Mouse (Mus musculus): ENCODE measurements around the gene Cdrt4.

Cdrt4 gene

DNA sequence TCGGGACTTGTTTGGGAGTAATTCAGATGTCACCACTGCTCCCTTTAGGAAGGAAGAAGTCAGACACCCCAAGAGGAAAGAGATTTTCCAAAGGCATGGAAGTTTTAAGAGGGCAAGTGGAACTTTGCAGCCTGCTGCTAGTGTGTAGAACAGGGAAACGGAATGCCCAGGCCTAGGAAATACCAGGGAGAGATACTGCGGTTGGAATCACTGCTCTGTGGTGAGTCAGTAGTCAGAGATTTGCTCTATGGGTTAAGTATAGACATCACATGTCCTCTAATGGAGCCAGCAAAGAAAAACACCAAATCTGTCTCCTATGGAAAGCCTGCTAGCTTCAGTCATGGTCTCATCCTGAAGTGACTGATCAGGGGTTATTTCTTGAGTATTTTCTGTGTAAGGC lies 10.8 kb upstream of the Cdrt4 start:
- DNase-seq (ENCODE audit: extremely low read depth, low read depth) = no peak

GRCm38 (mm10) chr11:62943538-62943937 lies 7.5 kb upstream of the Cdrt4 start:
- DNase-seq (ENCODE audit: extremely low read depth, low read depth) = no peak

GRCm38 (mm10) chr11:62945514-62945913 lies 5.5 kb upstream of the Cdrt4 start:
- no peak for DNase-seq (ENCODE audit: extremely low read depth, low read depth)

GRCm38 (mm10) chr11:62949548-62949947 lies 1.4 kb upstream of the Cdrt4 start:
- no peak for DNase-seq (ENCODE audit: extremely low read depth, low read depth)

DNA sequence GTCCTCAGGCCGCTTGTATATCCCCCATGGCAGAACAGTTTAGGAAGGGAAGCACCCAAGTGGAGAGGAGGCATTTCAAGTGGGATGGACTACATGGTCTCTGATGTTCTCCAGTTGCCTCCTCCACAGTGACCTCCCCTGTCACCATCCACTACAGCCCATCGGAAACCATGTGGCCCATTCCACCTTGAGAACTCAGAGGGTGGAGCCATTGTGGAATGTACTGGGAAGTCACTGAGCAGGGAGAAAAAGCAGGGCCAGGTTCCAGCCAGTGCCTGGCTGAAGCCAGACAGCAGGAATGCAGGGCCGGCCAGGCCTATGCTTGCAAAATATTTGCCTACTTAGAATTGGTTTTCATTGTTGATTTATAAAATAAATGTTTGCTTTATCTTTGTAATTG lies 3.8 kb downstream of the Cdrt4 start:
- DNase-seq (ENCODE audit: extremely low read depth, low read depth) = no peak

DNA sequence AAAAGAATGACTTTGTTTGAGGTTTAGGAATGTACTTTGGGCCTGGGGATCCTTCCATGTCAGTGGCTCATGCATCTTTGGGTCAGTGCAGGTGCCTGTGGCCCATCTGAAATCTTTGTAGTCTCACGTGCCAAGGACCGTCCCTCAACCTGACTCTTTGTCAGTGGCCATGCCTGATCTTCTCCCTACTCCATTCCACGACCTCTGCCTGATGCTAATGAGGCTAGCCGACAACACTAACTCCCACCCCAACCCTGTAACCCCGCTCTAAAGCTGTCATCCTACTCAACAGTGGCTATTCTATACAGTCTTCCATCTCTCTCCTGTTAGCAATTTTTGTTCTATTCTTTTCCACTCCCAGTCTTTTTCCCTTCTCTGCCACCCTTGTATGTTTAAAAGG lies 4.2 kb downstream of the Cdrt4 start:
- no peak for DNase-seq (ENCODE audit: extremely low read depth, low read depth)

DNA sequence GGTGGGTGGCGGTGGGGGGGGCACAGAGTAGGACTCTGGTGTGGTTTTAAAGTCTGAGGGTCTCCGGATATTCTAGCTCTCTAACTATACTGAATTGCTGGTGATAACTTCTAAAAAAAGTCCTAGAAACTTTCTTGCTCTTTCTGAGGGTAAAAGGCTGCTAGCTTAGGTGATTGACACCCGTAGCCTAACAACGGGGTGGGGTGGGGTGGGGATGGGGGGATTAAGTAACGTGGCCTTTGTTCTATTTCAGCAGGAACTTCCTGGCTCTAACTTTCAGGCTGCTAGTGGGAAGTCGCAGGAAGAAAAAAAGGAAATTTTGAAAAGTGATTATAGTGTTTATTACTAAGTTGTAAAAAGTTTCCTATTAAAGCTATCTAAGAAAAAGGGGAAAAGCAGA lies 4.8 kb downstream of the Cdrt4 start:
- no peak for DNase-seq (ENCODE audit: extremely low read depth, low read depth)

DNA sequence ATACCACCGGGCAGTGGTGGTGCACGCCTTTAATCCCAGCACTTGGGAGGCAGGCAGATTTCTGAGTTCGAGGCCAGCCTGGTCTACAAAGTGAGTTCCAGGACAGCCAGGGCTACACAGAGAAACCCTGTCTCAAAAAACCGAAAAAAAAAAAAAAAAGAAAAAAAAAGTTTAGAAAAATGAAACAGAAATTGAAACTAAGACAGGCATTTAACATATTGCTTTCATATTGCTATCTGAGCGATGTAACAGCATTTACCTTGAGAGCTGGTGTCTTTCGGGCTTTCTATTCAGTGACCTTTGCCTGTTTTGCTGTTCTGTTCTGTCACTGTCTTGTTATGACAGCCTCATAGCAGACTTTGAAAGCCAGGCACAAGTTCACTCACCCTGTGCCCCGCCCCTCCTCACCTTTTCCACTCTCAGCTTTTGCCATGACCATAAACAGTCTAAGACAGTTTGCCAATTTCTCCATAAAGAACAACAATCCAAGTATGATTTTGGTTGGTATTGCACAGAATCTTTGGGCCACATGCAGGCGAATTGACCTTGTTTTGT lies 6.7 kb downstream of the Cdrt4 start:
- DNase-seq (ENCODE audit: extremely low read depth, low read depth) = no peak

GRCm38 (mm10) chr11:62963292-62963691 lies 12.3 kb downstream of the Cdrt4 start:
- no peak for DNase-seq (ENCODE audit: extremely low read depth, low read depth)

GRCm38 (mm10) chr11:62966424-62966764 lies 15.4 kb downstream of the Cdrt4 start:
- no peak for DNase-seq (ENCODE audit: extremely low read depth, low read depth)

DNA sequence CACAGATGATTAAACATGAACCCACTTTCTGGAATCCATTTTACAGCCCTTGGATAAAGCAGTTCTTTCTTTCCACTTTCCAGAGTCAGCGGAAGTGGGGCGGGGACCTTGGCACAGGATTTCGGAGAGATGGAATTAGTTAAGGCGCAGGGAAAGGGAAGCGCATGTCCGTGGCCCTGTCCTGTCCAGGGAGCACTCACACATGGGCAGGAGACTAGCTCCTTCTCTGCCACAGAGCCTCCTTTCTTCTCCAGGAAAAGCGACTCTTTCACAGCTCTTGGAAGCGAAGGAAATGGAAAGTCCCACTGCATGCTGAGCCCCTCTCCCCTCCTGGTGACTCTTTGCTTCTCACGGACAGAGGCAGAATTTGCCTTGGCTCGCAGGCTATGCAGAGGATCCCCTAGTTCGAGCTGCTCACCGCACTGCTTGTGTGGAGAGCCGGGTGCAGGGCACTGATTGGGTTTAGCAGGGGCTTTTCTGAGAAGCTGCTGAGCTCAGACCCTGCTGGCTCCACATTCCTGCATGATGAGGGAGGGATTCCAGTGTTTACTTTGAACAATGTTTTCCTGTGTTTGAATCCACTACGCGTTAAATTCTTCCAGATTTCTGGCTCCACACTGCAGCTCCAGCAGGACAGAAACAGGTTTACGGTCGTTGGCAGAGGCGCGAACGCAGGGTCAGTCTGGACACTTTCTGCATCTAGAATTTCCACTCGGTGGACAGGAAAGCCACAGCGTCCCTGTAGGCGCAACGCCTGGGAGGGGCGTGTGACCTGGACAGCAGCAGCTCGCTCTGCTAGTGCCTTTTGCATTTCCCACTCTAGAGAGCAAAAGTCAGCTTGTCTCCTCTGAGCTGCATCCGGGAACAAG lies 16.0 kb downstream of the Cdrt4 start:
- no peak for DNase-seq (ENCODE audit: extremely low read depth, low read depth)

GRCm38 (mm10) chr11:62977176-62977575 lies 26.2 kb downstream of the Cdrt4 start:
- no peak for DNase-seq (ENCODE audit: extremely low read depth, low read depth)

DNA sequence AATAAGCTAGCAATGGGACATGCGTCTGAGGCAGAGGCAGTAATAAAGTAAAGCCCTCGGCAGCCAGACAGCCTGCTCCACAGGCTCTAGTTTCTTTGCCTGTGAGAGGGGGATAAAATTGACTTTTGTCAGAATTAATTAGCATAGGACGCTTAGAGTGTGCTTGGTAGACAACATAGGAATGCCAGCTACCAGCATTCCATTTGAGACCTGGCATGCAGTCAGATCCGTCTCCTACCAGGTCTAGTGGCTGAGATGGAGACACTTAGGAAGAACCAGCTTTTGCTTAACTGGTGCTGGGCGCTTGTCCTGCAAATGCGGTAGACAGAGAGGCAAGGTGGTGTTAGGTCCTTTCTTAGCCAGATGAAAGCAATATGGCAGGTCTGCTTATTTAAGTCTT lies 27.9 kb downstream of the Cdrt4 start:
- no peak for DNase-seq (ENCODE audit: extremely low read depth, low read depth)

DNA sequence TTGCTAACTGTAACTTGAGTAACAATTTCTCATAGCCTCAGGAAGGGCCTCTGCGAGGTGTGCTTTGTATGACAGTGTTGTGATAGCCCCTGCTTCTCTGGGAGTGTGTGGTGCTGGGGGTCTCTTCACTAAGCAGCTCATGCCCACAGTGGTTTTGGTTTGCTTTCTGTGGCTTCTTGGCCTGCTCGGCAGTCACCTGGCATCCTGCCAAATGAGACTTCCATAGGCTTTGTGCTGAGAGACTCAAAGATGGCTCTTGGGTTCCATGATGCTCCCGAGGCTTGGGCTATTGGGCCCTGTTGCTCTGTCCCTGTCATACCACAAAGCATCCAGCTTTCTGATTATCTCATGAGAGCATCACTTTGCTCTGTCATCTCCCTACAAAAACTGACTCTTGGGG lies 30.7 kb downstream of the Cdrt4 start:
- no peak for DNase-seq (ENCODE audit: extremely low read depth, low read depth)

DNA sequence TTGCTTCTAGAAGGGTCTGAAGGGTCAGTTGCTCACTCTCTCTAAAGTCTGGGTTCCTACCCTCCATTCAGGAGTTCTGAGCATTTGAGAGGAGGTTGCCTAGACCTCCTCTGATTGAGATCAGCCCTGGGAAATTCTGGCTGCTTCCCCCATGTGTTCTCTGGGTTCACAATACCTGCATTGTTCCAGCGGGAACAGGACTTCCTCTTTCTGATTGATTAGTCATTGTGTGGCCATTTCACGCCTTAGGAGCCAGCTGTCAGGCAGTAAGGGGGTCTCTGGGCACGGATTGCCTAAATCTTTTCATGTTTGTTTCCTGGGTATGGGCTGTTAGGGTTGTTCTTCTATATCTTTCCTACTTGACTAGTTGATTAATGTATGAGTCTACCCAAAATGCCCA lies 32.8 kb downstream of the Cdrt4 start:
- DNase-seq (ENCODE audit: extremely low read depth, low read depth) = no peak

DNA sequence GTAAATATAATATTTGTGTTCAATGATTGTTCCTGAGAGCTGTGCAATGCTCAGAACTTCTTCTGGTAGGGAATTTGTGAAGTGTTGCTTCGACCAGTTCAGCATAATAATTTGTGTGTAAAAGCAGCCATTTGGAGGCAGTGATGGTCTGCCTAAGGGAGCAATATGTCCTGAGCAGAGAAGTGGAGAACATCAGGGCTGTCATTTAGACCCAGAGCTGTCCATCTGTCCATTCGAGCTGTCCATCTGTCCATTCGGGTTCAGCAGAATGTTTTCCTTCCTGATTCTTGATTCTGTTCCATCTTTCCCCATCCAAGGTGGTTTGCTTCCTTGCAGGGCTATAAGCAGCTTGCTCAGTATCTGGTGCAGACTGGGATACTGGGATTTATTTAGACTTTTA lies 33.4 kb downstream of the Cdrt4 start:
- DNase-seq (ENCODE audit: extremely low read depth, low read depth) = no peak

- DNase-seq (ENCODE audit: extremely low read depth, low read depth) = no peak
These were observed 34.1 kb downstream of the Cdrt4 start for GRCm38 (mm10) chr11:62985075-62985474.

DNA sequence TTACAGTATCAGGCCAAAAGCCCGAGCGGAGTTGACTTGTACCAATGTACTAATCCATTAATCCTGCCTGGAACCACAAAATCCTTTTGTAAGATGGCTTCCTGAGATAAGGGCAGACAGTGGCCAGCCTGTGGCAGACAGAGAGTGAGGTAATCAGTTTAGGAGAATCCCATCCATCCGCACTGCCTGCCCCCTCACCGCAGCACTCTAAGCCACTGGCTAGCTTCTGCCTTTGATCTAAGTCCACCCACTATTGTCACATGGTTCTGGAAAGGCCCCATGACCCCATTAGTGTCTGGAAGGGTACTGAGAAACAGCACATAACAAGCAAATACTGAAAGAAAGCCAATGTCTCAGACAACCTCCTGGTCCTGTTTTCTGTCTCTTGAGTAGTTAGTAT lies 35.6 kb downstream of the Cdrt4 start:
- no peak for DNase-seq (ENCODE audit: extremely low read depth, low read depth)

GRCm38 (mm10) chr11:62990150-62990685 lies 39.2 kb downstream of the Cdrt4 start:
- no peak for DNase-seq (ENCODE audit: extremely low read depth, low read depth)

- DNase-seq (ENCODE audit: extremely low read depth, low read depth) = no peak
These were observed 39.8 kb downstream of the Cdrt4 start for GRCm38 (mm10) chr11:62990811-62991210.

- DNase-seq (ENCODE audit: extremely low read depth, low read depth) = no peak
These were observed 41.7 kb downstream of the Cdrt4 start for GRCm38 (mm10) chr11:62992545-62993242.

DNA sequence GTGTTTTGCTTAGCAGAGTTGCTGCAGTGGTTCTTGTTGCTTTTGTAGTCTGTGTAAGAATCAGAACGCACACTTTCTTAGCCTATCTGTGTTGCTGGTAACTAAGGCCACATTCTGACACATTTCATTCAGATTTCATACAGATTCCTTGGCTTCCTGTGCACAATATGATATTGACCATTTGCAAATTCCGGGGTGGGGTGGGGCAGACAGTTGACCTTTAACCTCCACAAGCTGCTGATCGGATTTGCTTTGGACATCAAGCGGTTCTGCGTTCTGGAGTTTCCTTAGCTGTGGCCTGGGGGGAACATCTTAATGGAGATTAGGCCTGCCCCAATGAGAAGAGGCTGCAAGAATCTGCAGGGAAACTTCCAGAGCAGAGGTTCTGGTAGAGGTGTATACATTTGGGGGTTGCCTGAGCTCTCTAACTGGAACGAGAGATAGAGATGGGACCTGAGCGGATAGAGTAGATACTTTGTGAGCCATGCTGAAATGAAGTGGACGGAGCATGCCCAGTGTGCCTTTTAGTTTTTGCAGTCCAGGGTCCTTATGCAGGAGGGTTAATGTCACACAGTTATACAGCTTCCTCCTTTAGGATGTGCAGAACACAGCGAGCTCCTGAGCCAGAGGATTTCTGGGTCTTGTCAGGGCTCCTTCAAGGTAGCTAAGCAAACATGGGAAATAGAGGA lies 44.2 kb downstream of the Cdrt4 start:
- DNase-seq (ENCODE audit: extremely low read depth, low read depth) = no peak

All from MEL-GATA-1-ER (cell line).